Mouse (Mus musculus): Measurements from ENCODE around the gene Aifm2. TPM values are rescaled to one million over a fixed set of nuclear protein-coding genes. Genes with fewer than 3 reads are reported as not detected.

Aifm2 gene
- polyA plus RNA-seq, 1 experiment from 2014 or later: 5.1 TPM

DNA sequence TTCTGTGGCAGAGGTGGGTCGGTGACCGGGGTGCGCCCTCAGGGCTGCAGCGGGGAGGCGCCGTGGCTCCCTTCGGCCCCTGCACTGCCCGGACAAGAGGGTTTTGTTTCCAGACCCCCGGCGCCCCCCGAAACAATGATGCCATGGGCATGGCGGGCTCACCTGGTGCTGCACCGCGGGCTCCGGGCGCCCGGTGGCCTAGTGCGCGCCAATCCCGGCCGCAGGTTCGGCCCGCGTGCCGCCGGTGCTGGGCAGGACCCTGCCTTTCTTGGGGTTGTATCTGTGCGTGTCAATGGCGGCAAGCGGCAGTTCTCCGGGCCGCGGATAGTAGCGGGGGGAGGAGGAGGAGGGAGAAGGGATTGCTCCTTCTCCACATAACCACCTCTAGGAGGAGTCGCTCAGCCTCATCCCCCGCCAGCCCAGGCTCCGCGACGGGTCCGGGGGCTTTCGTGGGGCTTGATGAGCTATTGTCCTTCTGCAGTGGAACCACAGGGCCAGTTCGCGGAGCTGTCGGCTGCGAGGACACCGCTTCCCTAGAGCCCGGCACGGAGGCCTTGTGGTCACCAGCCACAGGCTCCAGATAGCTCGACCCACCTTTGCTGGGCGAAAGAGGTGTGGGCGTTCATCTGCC lies 68.7 kb downstream of the Aifm2 start, which contains the start of gene H2afy2:
H2afy2 (minus strand) TSS at position 527 of the 631 bp plus-strand sequence.
- ATAC-seq: peak; percentile 90
- peak within 1 kb of the TSS; percentile 90 for H3K4me3 ChIP-seq
- under 1% methylated on average over 45 of the region's 50 CpGs for WGBS
- no peaks in the 10 kb centered on the region for H3K27me3 ChIP-seq
- no peaks in the 10 kb centered on the region for H3K9me3 ChIP-seq (replicated peaks)
- peaks cover 12% of the 10 kb centered on the region; the same call in 1 of the 2 replicates for H3K36me3 ChIP-seq (ENCODE audit: poor library complexity, severe bottlenecking)
- H3K9ac ChIP-seq: peak within 1 kb of the TSS; percentile 99
- H3K27ac ChIP-seq: peak within 1 kb of the TSS; percentile 99
- peaks cover 27% of the 10 kb centered on the region for H3K4me1 ChIP-seq
- peak within 1 kb of the TSS; percentile 64 for H3K4me2 ChIP-seq

DNA sequence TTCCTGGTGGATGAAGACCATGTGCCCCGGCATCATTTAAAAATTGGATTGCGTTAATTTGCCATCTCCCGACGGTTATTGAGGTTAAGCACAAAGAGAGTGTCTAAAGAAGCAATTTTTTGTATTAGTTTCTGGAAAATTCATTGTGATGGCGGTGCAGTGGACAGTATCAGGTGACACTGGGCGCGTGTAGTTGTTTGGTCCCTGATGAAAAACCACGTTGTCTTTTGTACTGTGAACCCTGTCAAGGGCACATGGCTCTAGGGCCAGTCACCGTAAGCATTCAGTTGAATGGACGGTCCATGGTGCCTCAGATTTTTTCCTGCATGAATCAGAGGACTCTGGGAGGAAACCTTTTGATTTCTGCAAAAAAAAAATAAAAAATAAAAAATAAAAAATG lies 69.4 kb downstream of the Aifm2 start:
- H3K4me1 ChIP-seq: peaks cover 27% of the 10 kb centered on the region
- peak overlapping the region; percentile 99 for H3K27ac ChIP-seq
- 15% methylated on average over 10 of the region's 10 CpGs for WGBS
- H3K9ac ChIP-seq: peak overlapping the region; percentile 99
- H3K4me3 ChIP-seq: peak overlapping the region; percentile 90
- H3K4me2 ChIP-seq: peak overlapping the region; percentile 64
- no peak; the same call in 1 of the 2 replicates for ATAC-seq
- H3K36me3 ChIP-seq (ENCODE audit: poor library complexity, severe bottlenecking): peaks cover 12% of the 10 kb centered on the region; the same call in 1 of the 2 replicates
- H3K9me3 ChIP-seq (replicated peaks): no peaks in the 10 kb centered on the region
- H3K27me3 ChIP-seq: no peaks in the 10 kb centered on the region

DNA sequence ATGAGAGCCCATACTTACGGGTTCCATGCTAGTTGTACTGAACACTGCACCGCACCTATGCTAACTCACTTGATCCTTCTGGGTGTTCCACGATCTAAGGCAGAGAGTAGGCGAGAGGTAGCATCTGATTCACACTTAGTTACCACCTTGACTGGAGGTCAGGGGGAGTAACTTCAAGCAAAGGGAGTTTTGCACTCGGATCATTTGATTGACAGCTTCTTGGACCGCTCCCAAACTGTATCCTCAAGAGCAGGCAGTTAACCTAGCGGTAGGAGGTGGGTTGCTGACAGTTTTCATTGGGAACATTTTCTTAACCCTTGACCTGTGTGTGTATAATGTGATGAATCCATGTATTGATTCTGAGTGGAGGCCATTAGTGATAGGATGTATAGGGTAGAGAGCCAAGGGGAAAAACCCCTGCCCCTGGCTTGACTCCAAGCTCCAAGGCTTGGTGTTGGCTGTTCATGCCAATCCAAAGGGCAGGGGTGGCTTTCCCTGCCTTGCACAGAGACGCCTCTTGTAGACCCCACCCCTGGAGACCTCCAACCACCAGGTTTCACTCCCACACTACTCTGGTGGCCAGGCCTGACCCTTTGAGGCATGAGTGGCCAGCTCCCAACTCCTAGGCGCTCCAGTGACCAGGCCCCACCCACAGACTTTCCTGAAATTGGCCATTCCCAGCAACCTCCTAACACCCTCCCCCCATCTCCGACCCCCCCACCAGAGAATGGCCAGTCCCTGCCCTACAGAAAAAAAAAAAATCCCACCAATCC lies 72.7 kb downstream of the Aifm2 start:
- Histone ChIP-seq H3K27me3 (no peaks in the 10 kb centered on the region), H3K9ac (no peak overlapping the region), H3K36me3 (ENCODE audit: poor library complexity, severe bottlenecking) (no peaks in the 10 kb centered on the region), H3K27ac (no peak overlapping the region), H3K4me1 (peaks cover 7% of the 10 kb centered on the region), H3K4me3 (no peak overlapping the region), H3K9me3 (replicated peaks) (no peaks in the 10 kb centered on the region), H3K4me2 (no peak overlapping the region)
- 78% methylated on average over 10 of the region's 10 CpGs for WGBS
- no peak for ATAC-seq

DNA sequence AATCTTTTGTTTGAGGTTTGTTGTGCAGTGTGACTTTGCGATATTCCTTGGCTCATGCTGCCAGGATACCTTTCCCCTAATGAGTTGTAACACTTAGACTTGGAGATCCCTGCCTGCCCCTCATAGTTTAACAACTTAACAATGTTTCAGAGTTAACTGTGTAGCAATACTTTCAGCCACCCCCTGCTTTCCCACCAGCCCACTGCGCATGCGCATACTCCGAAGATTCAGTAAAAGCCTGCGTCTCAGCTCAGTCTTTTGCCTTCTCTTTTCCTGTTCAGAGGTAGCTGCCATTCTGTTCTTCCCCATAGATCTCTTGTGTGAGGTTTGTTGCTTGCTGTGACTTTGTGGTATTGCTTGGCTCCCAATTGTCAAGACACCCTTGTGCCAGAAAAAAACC lies 73.4 kb downstream of the Aifm2 start:
- Histone ChIP-seq H3K36me3 (ENCODE audit: poor library complexity, severe bottlenecking) (no peaks in the 10 kb centered on the region), H3K4me1 (peaks cover 6% of the 10 kb centered on the region), H3K4me2 (no peak overlapping the region), H3K9me3 (replicated peaks) (no peaks in the 10 kb centered on the region), H3K9ac (no peak overlapping the region), H3K27me3 (no peaks in the 10 kb centered on the region), H3K27ac (no peak overlapping the region), H3K4me3 (no peak overlapping the region)
- 96% methylated on average over 5 of the region's 5 CpGs for WGBS
- ATAC-seq: no peak

Small RNAs within 50 kb of the gene (microRNA-seq; reads per million reads assigned to microRNA genes)
- not detected for gene Mir5108

Other genes with a start within 250 kb of the Aifm2 start
- gene Lrrc20, start 239.5 kb upstream of the Aifm2 start, polyA plus RNA-seq (2015; fragmentation: Nextera tagmentation; extraction: Ambion mirVana): 16.4 and 17.5 TPM in 2 replicates
- 0.24 and 0.36 TPM in 2 replicates for gene Npffr1, start 119.8 kb upstream of the Aifm2 start, polyA plus RNA-seq (2015; fragmentation: Nextera tagmentation; extraction: Ambion mirVana)
- 285 and 287 TPM in 2 replicates for gene Ppa1, start 66.7 kb upstream of the Aifm2 start, polyA plus RNA-seq (2015; fragmentation: Nextera tagmentation; extraction: Ambion mirVana)
- gene Sar1a, start 35.0 kb upstream of the Aifm2 start, polyA plus RNA-seq (2015; fragmentation: Nextera tagmentation; extraction: Ambion mirVana): 205 and 216 TPM in 2 replicates
- 18.0 and 18.4 TPM in 2 replicates for gene Tysnd1, start 19.7 kb upstream of the Aifm2 start, polyA plus RNA-seq (2015; fragmentation: Nextera tagmentation; extraction: Ambion mirVana)
- gene H2afy2, start 68.9 kb downstream of the Aifm2 start, polyA plus RNA-seq (2015; fragmentation: Nextera tagmentation; extraction: Ambion mirVana): 321 and 326 TPM in 2 replicates